Comparison of ENCODE assay signal across 33 mouse cellular contexts in genomic region chr17:49456334-49456733, GRCm38 (mm10). TPM values are rescaled to one million over a fixed set of nuclear protein-coding genes. Genes with fewer than 3 reads are reported as not detected.
DNase-seq lines count a peak whose midpoint lies in the region; ATAC-seq and TF ChIP-seq lines count a peak whose summit lies in the region.
"Had no signal": no experiment of that assay in that cellular context is flagged by ENCODE, and none has a peak within 500 bp of the region (broad histone marks: within the 10 kb centered on the region; RNA-seq: fewer than 3 reads in every experiment).

No protein-coding gene starts in this region.

- peak; percentile 58; the same call in 1 of the 2 replicates for ATAC-seq in intestine, postnatal 0 days
- ATAC-seq in stomach, embryonic 16.5 days (ENCODE audit: insufficient read depth, low FRiP score): 0 out of 2 replicates have a peak, but pooled peaks have one; percentile 8
- no peak for ATAC-seq in neural tube, embryonic 15.5 days (ENCODE audit: low FRiP score)
- ATAC-seq: CD4-positive, CD25-positive, alpha-beta regulatory T cell, adult 4 months; forebrain, embryonic 15.5 days; inflammation-experienced regulatory T-cells, adult 6 months had no signal

- 63% methylated on average over 4 of the region's 4 CpGs for WGBS in liver, adult 2 months
- WGBS in intestine, postnatal 0 days: 79% methylated on average over 4 of the region's 4 CpGs
- 78% methylated on average over 4 of the region's 4 CpGs for WGBS in stomach, embryonic 16.5 days
- 88% methylated on average over 4 of the region's 4 CpGs for WGBS in neural tube, embryonic 15.5 days
- WGBS in kidney, adult 2 months: 62% methylated on average over 4 of the region's 4 CpGs

- no peak overlapping the region for H3K4me2 ChIP-seq in intestine, postnatal 0 days (replicated peaks; ENCODE audit: low read depth)
- H3K4me2 ChIP-seq in stomach, embryonic 16.5 days (ENCODE audit: low read depth, low read length): no peak overlapping the region
- H3K4me2 ChIP-seq in neural tube, embryonic 15.5 days: no peak overlapping the region
- H3K4me2 ChIP-seq: embryonic facial prominence, embryonic 12.5 days; forebrain, embryonic 15.5 days; heart, embryonic 12.5 days; hindbrain, embryonic 15.5 days; liver, embryonic 15.5 days; midbrain, embryonic 12.5 days; neural tube, embryonic 12.5 days; stomach, embryonic 15.5 days had no signal

- no peaks in the 10 kb centered on the region for H3K9me3 ChIP-seq in intestine, postnatal 0 days (ENCODE audit: control insufficient read depth)
- no peaks in the 10 kb centered on the region for H3K9me3 ChIP-seq in stomach, embryonic 16.5 days (replicated peaks; ENCODE audit: control insufficient read depth, low read length)
- no peaks in the 10 kb centered on the region for H3K9me3 ChIP-seq in neural tube, embryonic 15.5 days (replicated peaks)
- H3K9me3 ChIP-seq: embryonic facial prominence, embryonic 12.5 days; forebrain, embryonic 10.5 days; forebrain, embryonic 15.5 days; heart, embryonic 12.5 days; hindbrain, embryonic 15.5 days; liver, embryonic 15.5 days; megakaryocyte, embryonic 14.5 days; midbrain, embryonic 12.5 days; neural tube, embryonic 12.5 days; stomach, embryonic 15.5 days had no signal

- no peak overlapping the region for H3K27ac ChIP-seq in liver, adult 2 months (replicated peaks; ENCODE audit: insufficient read depth, low read depth, low read length)
- H3K27ac ChIP-seq in intestine, postnatal 0 days (ENCODE audit: low read depth, low read length): no peak overlapping the region
- H3K27ac ChIP-seq in stomach, embryonic 16.5 days (ENCODE audit: low read length): no peak overlapping the region
- H3K27ac ChIP-seq in neural tube, embryonic 15.5 days (replicated peaks): no peak overlapping the region
- no peak overlapping the region for H3K27ac ChIP-seq in kidney, adult 2 months (ENCODE audit: insufficient read depth, low read depth, low read length)
- H3K27ac ChIP-seq: embryonic facial prominence, embryonic 12.5 days; forebrain, embryonic 15.5 days; heart, adult 2 months; hindbrain, embryonic 15.5 days; midbrain, embryonic 12.5 days; neural tube, embryonic 12.5 days; stomach, embryonic 15.5 days had no signal

- peak; percentile 50 for DNase-seq in liver, adult 2 months (ENCODE audit: extremely low read depth, low read depth, low spot score)
- DNase-seq in liver: no peak
- peak; percentile 79 for DNase-seq in NIH3T3 (ENCODE audit: low read depth)
- DNase-seq in cerebellum, postnatal 14 days: no peak
- no peak for DNase-seq in kidney, adult 2 months
- DNase-seq: adrenal gland, postnatal 14 days; cerebellum, adult 11 months; cerebellum, postnatal 25 days; gastrocnemius, postnatal 25 days; heart, adult 2 months; kidney, adult 9 months; kidney, postnatal 10 days; layer of hippocampus, adult 9-11 months; lung, postnatal 36 days; right cerebral cortex, postnatal 25 days; thymus, adult 18-20 months; thymus, postnatal 25 days had no signal

- H3K4me1 ChIP-seq in liver, adult 2 months (ENCODE audit: control insufficient read depth, insufficient read depth, low read length): peaks cover 3% of the 10 kb centered on the region; the same call in 1 of the 2 replicates
- no peaks in the 10 kb centered on the region for H3K4me1 ChIP-seq in intestine, postnatal 0 days (replicated peaks; ENCODE audit: control insufficient read depth, insufficient read depth, low read length)
- H3K4me1 ChIP-seq in stomach, embryonic 16.5 days (ENCODE audit: control insufficient read depth, insufficient read depth, low read length): no peaks in the 10 kb centered on the region
- no peaks in the 10 kb centered on the region for H3K4me1 ChIP-seq in neural tube, embryonic 15.5 days
- H3K4me1 ChIP-seq in kidney, adult 2 months (ENCODE audit: control insufficient read depth, insufficient read depth, low read length): no peaks in the 10 kb centered on the region
- H3K4me1 ChIP-seq: embryonic facial prominence, embryonic 12.5 days; forebrain, embryonic 15.5 days; heart, embryonic 12.5 days; hindbrain, embryonic 15.5 days; midbrain, embryonic 12.5 days; neural tube, embryonic 12.5 days had no signal

- no peak overlapping the region for H3K9ac ChIP-seq in liver, adult 2 months (ENCODE audit: low read depth, low read length)
- H3K9ac ChIP-seq in intestine, postnatal 0 days (ENCODE audit: low read depth, low read length): no peak overlapping the region
- no peak overlapping the region for H3K9ac ChIP-seq in stomach, embryonic 16.5 days (ENCODE audit: low read length)
- H3K9ac ChIP-seq in neural tube, embryonic 15.5 days (replicated peaks): no peak overlapping the region
- H3K9ac ChIP-seq: embryonic facial prominence, embryonic 12.5 days; forebrain, embryonic 15.5 days; heart, embryonic 12.5 days; hindbrain, embryonic 15.5 days; liver, embryonic 15.5 days; midbrain, embryonic 12.5 days; neural tube, embryonic 12.5 days; stomach, embryonic 15.5 days had no signal

- no peaks in the 10 kb centered on the region for H3K27me3 ChIP-seq in liver, adult 2 months (ENCODE audit: control insufficient read depth, insufficient read depth, low read length)
- no peaks in the 10 kb centered on the region for H3K27me3 ChIP-seq in intestine, postnatal 0 days (replicated peaks; ENCODE audit: control insufficient read depth, insufficient read depth, low read length)
- H3K27me3 ChIP-seq in stomach, embryonic 16.5 days (ENCODE audit: control insufficient read depth, insufficient read depth, low read length): no peaks in the 10 kb centered on the region
- H3K27me3 ChIP-seq in neural tube, embryonic 15.5 days (replicated peaks): no peaks in the 10 kb centered on the region
- H3K27me3 ChIP-seq in kidney, adult 2 months (replicated peaks; ENCODE audit: control insufficient read depth, insufficient read depth, low read length): no peaks in the 10 kb centered on the region
- H3K27me3 ChIP-seq: embryonic facial prominence, embryonic 12.5 days; forebrain, embryonic 15.5 days; heart, embryonic 12.5 days; hindbrain, embryonic 15.5 days; liver, embryonic 15.5 days; megakaryocyte, embryonic 14.5 days; midbrain, embryonic 12.5 days; neural tube, embryonic 12.5 days; stomach, embryonic 15.5 days had no signal

- no peak for TF ChIP-seq CTCF in liver, adult 2 months (IDR thresholded peaks at IDR 0.05; ENCODE audit: low read depth, low read length)
- no peak for TF ChIP-seq CTCF in intestine, postnatal 0 days (IDR thresholded peaks at IDR 0.05; ENCODE audit: low read depth)
- no peak for TF ChIP-seq CTCF in kidney, adult 2 months (conservative IDR thresholded peaks at IDR 0.05; ENCODE audit: insufficient read depth, insufficient read length, low read depth, low read length)

- no peak overlapping the region for H3K4me3 ChIP-seq in liver, adult 2 months (ENCODE audit: insufficient read depth, low read depth, low read length)
- no peak overlapping the region for H3K4me3 ChIP-seq in intestine, postnatal 0 days (ENCODE audit: low read depth, low read length)
- no peak overlapping the region for H3K4me3 ChIP-seq in stomach, embryonic 16.5 days (replicated peaks; ENCODE audit: low read length)
- no peak overlapping the region for H3K4me3 ChIP-seq in neural tube, embryonic 15.5 days (replicated peaks)
- no peak overlapping the region for H3K4me3 ChIP-seq in kidney, adult 2 months (ENCODE audit: insufficient read depth, low read depth, low read length)
- H3K4me3 ChIP-seq: embryonic facial prominence, embryonic 12.5 days; forebrain, embryonic 10.5 days; forebrain, embryonic 15.5 days; heart, adult 2 months; heart, embryonic 12.5 days; hindbrain, embryonic 15.5 days; liver, embryonic 15.5 days; megakaryocyte, embryonic 14.5 days; midbrain, embryonic 12.5 days; myocyte; neural tube, embryonic 12.5 days; stomach, embryonic 15.5 days had no signal

- TF ChIP-seq POLR2A in liver, adult 2 months (IDR thresholded peaks at IDR 0.05; ENCODE audit: extremely low read depth, insufficient read depth, low read length): no peak
- TF ChIP-seq POLR2A in kidney, adult 2 months (IDR thresholded peaks at IDR 0.05; ENCODE audit: low read depth, low read length): no peak

- peaks cover 6% of the 10 kb centered on the region; the same call in 1 of the 2 replicates for H3K36me3 ChIP-seq in liver, adult 2 months (ENCODE audit: control insufficient read depth, insufficient read depth, low read length)
- H3K36me3 ChIP-seq in intestine, postnatal 0 days (ENCODE audit: control insufficient read depth, insufficient read depth): peaks cover 46% of the 10 kb centered on the region
- peaks cover 12% of the 10 kb centered on the region for H3K36me3 ChIP-seq in stomach, embryonic 16.5 days (ENCODE audit: control insufficient read depth, insufficient read depth, low read length)
- H3K36me3 ChIP-seq in neural tube, embryonic 15.5 days: no peaks in the 10 kb centered on the region
- H3K36me3 ChIP-seq in kidney, adult 2 months (ENCODE audit: control insufficient read depth, insufficient read depth, low read length): no peaks in the 10 kb centered on the region

- no peaks in the 10 kb centered on the region for H3K79me2 ChIP-seq in liver, adult 2 months (ENCODE audit: control insufficient read depth, insufficient read depth, low read length)

RNA-seq across cellular contexts. Expression of gene Mocs1, which starts 28.2 kb away (rescaled TPM):
- total RNA-seq in liver, adult 2 months (2014; rRNA removed): 46.1 and 50.6 TPM in 2 replicates
- polyA plus RNA-seq in liver, adult 2 months (2012; rRNA removed): 124 and 125 TPM in 2 replicates
- polyA plus RNA-seq in intestine, postnatal 0 days (2015; fragmentation: Nextera tagmentation; extraction: Ambion mirVana): 9.7 and 11.1 TPM in 2 replicates
- 7.3 and 8.2 TPM in 2 replicates for polyA plus RNA-seq in stomach, embryonic 16.5 days (2015; fragmentation: Nextera tagmentation; extraction: Ambion mirVana)
- polyA plus RNA-seq in neural tube, embryonic 15.5 days (2015; fragmentation: Nextera tagmentation; extraction: Ambion mirVana): 4.7 and 6.2 TPM in 2 replicates
- polyA plus RNA-seq in kidney, adult 2 months (2012; rRNA removed): 41.4 and 41.5 TPM in 2 replicates

Comparison
In these comparisons a context has a peak if more than half of its experiments do, and no peak if none do; other contexts are left out.
1. DNase-seq: peak in liver, adult 2 months (single experiment) and NIH3T3 (single experiment); none in liver (single experiment), cerebellum, postnatal 14 days (0 of 2) and kidney, adult 2 months (single experiment).